Mouse (Mus musculus) kidney, postnatal 10 days (tissue): ENCODE results near the gene Fdx1l.

Experiments used
- DNase-seq: peaks from one replicate; pipeline ENCODE4 v3.0.0; 2021; ENCODE audit warnings: mixed read lengths

The Fdx1l gene

DNA sequence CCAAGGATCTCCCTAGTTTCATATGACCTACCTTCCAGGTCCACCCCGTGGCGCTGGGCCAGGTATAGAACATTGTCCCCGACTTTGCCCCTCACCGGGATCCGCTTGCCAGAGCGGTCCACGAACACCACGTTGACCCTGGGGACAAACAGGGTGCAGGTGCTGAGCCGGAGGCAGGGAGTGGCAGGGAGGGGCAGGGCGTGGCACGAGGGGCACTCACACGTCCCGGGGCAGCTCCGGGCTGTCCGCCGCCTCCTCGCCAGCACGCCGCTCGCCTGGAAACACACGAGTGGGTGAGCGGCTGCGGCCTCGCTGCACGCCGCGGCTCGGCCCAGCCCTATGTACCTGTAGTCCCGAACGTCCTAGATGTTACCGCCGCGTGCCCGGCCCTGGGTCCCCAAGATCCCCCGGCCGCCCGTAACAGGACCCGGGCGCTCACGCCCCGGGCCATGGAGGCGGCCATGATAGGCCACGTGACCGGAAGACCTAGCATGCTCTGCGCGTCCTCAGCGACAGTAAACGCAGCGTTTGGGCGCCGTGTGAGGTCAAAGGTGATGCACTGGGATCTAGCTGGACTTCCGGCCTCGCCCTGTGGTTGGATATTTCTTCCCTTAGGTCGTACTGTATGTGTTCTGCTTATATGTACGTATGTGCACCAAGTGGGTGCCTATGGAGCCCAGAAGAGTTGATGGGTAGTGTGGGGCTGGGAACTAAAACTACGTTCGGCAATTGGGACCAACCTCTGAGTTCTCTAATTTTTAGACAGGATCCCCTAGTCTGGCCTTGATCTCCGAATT lies at the start of gene Fdx1l, which contains the start of gene Gm49373:
Gene Fdx1l (minus strand): TSS at position 571 of the 797 bp plus-strand sequence.
Gene Gm49373 (minus strand): TSS at position 53 of the 797 bp plus-strand sequence.
- DNase-seq, result peak; percentile 94

DNA sequence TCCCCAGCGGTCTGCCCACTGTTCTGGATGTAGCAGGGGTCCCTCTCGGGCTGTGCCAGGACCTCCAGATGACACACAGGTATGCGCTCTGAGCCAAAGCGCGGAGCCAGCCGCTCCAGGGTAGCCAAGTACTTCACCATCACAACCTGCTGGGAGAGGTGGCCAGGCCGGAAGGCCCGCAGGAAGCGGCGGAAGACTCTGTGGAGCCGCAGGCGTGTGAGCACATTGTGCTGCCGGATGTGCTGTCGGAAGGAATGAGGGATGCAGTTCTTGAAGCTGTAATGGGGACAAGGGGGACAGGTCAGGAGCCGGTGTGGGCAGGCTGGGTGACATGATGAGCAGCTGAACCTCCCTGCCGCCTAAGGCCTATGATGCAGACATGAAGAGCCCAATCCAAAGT lies 48.1 kb upstream of the Fdx1l start:
- DNase-seq, result peak; percentile 35

DNA sequence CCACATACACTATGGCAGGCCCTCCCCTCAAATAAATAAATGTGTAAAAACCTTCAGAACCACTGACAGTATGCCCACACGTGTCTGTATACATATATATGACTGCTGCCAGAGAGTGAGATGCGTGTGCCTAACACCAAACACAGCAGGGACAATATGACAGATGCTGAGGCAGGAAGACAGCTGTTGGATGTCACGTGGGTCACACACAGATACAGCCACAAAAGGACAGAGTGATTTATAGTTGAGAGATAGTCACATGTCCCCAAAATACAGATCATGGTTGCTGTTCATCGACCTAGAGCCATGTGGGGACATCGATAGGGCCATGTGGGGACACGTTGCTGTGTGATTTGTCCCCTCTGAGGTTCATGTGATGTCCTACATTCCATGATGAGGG lies 43.7 kb upstream of the Fdx1l start:
- no peak for DNase-seq

DNA sequence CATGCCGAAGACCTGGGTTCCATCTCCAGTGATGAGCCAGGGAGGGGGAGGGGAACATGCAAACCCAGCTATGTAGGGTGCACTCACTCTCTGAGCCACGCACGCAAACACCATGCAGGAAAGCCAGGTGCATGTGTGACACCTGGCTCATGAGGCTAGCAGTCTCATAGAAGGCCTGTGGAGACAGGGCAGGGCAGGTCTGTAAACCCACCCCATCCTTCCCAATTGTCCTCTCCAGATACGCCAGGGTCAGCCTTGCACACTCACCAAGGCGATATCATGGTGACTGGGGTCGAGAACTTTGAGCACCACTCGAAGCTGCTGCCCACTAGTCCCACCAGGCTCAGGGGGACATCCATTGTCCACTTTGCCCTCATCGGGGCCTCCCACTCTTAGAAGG lies 41.7 kb upstream of the Fdx1l start:
- no peak for DNase-seq

DNA sequence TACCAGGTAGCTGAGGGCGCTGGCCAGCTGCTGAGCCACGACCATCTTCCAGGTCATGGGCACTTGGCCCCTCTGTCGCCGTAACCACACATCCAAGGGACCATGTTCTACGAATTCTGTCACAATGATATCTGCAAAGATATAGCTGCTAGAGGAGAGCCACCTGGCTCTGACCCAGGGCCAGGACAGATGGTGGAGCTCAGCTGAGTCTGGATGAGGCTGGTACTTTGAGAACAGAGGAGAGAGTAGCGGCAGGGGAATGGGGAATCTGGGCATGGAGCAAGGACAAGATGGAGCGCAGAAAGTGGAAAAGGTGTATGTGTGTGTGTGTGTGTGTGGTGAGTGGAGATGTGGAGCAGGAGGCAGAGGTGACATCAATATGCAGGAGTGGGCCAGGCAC lies 40.8 kb upstream of the Fdx1l start:
- DNase-seq, result no peak

DNA sequence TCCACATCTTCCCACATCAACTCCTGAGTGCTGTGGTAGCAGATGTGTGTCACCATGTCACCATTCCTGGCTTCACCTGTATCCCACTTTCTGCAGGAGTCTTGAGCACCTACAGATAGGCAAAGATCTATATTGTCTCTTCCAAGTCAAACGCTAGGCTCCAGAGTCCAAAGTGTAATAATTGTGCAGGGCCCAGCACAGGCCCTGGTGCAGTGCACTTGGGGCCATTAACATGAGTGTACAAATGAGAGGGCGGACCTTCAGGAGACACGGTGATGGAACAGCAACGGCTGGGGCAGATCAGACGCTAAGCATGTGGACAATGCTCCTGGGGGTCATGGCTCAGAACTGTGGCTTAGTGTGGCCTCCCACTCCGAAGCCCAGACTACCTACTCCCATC lies 40.3 kb upstream of the Fdx1l start:
- DNase-seq, result no peak

DNA sequence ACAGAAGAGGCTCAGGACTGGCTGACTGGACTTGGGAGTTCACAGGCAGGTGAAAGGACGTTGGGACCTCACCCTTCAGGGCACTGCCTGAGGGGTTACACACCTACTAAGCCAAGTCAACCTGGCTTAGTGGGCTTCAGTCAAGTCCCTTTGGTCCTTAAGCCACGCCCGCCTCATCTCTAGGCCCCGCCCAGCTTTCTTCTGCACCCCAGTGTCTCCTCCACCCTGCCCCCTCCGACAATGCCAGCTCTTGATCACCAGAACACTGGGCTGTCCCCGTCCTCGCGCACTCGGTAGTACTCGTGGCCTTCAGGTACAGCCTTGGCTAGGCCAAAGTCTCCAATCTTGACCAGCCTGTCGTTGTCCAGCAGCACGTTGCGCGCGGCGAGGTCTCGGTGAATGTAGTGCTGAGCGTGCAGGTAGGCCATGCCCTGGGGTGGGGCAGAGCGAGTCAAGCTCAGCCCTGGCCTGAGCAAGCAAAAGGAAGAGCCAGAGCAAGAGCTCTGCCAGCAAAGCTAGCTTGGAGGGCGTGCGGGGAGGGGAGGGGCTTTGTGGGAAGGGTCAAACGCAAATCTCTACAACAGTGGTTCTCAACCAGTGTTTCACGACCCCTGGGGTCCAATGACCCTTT lies 34.3 kb upstream of the Fdx1l start:
- DNase-seq, result no peak

DNA sequence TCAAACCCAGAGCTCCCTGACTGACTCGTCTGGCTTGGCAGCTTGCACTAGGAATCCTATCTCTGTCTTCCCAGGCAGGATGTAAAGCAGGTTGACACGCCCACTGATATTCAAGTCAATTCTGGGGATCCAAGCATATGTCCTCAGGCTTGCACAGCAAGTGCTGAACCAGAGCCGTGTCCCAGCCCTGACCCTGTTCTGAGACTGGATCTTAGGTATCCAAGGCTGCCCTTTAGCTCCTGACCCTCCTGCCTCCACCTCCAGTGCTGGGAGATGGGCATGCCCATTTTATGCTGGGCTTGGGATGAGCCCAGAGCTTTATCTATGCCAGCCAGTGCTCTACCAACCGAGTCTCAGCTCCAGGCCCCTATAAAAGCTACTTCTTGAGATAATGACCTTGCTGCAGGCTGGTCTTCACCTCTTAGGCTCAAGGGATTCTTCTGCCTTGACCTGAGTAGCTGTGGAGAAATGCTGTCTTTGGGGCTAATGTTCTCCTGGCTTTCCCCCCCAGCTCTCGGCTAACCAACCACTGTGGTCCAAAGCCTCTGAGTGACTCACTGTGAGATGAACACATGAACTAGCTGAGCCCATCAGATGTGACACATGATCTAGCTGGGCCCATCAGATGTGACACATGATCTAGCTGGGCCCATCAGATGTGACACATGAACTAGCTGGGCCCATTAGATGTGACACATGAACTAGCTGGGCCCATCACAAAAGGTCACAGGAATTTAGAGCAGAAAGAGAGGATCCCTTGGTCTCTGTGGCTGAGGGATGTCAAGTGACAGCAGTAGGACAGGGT lies 32.5 kb upstream of the Fdx1l start:
- no peak for DNase-seq

DNA sequence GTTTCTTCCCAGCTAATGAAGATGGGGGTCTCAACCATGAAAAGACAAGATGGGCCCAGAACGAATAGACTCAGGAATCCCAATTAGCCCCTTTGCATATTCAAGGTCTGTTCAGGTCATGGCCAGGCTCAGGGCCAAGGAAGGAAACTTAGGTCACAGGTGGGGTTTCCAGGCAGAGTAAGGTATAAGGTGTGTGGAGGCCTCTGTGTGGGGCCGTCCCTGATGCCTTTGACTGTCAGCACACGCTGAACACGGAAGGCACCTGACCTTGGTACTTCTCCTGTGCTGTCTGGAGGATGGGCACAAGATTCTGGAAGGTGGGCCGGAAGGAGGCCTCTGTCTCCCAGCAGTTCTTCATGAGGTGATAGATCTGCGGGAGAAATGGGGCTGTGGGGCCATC lies 31.4 kb upstream of the Fdx1l start:
- no peak for DNase-seq

DNA sequence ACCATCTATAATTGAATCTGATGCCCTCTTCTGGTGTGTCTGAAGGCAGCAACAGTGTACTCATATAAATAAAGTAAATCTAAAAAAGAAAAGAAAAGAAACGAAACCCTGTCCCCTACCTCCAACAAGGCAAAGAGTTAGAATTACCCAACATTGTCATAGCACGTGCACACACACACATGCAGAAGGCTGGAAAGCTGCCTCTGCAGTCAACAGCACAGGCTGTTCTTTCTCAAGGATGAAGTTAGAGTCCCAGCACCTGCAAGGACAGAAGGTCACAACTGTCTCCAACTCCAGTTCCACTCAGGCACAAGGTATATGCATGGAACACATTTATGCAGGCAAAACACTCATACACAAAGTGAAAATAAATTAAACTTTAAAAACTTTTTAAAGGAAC lies 28.7 kb upstream of the Fdx1l start:
- DNase-seq, result no peak

DNA sequence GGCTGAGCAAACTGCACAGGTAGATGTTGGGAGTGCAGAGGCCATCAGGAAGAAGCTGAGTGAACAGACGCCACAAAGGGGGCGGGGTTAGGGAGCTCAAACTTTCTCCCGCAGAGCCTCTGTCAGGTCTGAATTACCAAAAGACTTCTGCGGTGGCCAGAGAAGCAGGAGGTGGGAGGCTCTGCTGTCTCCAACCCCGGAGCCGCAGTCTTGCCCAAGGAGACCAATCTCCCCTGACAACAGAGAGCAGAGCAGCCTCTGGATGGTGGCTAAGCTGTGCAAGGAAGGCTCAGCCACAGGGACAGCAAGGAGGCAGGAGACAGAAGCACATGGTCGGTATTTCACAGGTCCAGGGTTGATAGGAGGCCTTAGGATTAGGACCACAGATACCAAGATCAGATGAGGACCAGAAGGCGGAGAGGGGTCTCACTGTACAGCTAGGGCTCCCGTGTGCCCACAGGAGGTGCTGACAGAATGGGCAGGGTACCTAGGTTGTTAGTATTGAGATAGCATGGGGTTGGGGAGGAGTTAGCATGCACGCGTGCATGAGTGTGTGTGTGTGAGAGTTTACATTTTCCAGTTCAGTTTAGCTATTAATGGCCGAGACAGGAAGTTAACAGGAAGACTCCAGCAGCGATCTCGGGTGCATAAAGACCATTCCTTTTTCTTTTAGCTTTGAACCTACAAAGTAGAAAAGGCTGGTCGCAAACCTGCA lies 27.2 kb upstream of the Fdx1l start:
- DNase-seq, result no peak

DNA sequence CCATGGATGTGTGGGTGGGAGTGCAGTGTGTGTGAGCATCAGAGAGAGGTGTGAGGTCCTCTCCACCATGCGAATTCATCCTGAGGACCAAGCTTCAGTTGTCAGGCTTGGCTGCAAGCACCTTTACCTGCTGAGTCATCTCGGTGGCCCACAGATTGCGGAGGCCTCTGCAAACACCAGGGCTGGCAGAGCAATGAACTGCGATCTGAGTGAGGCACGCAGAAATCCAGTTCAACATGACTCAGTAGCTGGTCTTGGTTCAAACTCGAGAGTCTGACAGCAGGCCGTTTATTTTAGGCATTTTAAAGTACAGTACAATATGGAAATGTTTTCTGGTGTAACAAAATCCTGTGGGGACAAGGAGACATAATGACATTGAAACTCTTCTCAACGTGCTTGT lies 24.4 kb upstream of the Fdx1l start:
- no peak for DNase-seq

DNA sequence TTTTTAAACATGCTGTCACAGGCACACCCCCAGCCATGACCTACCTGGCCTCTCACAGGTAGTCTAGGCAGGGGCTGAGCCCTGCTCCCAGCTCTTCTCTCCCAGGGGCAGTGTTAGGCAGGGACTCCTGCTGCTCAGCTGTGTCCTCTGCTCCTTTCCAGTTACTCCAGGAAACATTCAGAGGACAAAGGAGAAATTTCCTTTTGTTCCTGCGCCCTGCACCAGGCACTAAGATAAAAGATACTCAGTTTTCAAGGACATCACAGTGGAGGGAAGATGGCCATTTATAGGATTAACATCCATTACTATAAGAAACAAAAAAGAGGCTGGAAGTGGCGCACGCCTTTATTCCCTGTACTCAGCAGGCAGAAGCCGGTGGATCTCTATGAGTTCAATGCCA lies 22.5 kb upstream of the Fdx1l start:
- no peak for DNase-seq

DNA sequence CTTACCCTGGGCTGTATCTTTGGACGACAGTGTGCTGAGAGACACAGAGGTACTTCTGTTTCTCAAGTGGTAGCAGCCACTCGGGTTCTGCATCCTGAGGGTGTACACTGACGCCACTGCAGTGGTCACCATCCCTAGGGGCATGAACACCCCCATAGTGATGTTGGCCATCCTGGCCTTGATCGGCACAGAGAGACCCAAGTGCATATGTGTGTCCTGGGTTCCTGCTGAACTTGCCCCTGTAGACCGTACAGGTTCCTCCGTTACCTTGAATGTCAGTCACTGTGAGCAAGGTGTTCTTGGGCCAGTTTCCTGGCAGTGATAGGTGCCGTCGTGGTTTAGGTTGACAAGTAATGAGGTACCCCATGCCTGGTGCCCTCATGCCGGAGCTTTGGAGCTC lies 20.0 kb upstream of the Fdx1l start:
- no peak for DNase-seq

DNA sequence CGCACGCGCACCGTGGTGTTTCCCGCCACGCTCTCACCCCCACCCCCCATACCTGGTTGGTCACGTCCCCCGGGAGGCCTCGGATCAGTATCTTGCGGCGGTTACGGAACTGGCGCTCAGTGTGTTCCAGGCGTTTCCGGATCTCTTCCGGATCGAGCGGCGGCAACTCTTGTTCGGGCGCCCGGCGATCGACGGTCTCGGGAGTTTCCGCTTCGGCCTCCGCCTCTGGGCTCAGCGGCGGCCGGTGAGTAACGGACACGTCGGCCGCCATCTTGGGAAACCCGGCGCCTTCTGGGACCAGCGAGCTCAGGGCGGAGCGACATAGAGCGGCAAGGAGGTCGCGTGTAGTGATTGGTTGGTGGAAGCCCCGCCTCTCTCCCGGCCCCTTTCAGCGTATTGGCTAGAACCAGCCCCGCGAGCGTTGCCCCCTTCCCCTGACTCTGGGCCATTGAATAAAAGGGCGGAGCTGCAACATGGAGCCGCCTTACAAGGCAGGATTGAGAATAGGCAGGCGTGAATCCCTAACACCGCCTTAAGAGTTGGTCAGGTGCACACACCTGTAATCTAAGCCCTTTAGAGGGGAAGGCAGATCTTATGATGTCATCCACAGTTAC lies 18.4 kb upstream of the Fdx1l start, which contains the start of the genes Gm38431 and Raver1:
Gene Gm38431 (minus strand): TSS at position 291 of the 614 bp plus-strand sequence.
Gene Raver1 (minus strand): TSS at position 302 of the 614 bp plus-strand sequence.
- DNase-seq, result peak; percentile 99

DNA sequence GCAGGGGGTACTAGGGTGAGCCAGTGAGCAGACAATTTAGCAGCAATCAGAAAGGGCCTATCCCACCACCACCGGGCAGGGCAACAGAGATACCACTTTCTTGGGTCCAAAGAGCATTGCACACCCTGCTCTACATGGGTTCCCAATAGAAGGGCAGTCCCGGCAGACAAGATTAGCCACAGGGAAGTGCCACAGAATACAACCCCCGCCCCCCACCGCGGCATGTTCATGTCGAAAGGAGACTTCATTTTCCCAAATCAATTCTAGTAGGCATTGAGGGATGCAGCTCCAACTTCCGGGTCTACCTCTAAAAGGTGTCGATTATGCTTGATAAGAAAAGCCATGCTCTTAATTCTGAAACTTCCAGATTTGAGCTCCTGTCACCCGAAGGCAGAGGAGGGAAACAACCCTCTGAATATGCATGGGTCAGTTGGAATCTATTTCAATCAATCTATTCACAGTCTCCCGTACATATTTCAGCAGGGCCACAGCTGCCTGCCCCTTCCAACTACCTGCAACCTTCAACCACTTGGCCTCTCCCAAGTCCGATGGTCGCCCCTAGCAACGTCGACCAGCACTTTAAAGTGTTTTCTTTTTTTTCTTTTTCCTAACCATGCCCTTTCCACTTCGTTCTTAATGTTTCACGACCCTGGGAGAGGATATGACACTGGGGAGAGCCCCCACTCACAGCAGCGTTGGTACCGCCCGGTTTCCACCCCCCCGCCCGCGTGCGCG lies 17.7 kb upstream of the Fdx1l start:
- no peak for DNase-seq

DNA sequence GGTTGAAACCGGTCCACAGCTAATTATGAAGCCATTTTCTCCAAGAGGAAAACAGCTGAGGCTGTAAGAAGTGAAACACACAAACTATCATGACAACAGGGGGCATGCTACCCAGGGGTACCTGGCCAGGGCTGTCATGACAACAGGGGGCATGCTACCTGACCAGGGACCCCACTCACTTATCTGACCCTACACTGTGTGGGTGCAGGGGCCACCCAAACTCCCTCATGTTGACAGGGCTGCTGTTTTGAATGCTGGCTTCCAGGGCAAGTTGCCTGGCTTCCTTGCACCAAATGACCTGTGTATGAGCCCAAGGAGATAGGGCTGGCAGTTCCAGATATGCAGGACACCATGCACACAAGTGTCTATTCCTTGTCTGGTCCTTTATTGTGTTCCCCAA lies 17.1 kb upstream of the Fdx1l start:
- DNase-seq, result no peak

DNA sequence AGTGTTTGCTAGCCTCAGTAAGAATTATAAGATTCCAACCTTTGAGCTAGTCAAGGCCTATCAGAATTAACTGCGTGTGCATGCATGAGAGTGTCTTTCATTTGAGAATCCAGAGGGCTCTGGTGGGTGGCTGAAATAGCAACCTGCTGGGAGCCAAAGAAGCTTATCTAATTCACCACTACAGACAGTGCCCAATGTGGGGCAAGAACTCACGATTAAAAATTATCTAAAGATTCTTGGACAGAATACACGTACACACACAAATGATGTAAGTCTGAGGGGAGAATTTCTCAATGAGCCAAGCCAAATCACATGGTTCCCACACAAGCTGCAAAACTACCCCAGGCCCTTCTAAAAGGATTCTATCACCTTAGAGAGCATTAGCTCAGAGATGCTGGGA lies 9.9 kb upstream of the Fdx1l start:
- no peak for DNase-seq

DNA sequence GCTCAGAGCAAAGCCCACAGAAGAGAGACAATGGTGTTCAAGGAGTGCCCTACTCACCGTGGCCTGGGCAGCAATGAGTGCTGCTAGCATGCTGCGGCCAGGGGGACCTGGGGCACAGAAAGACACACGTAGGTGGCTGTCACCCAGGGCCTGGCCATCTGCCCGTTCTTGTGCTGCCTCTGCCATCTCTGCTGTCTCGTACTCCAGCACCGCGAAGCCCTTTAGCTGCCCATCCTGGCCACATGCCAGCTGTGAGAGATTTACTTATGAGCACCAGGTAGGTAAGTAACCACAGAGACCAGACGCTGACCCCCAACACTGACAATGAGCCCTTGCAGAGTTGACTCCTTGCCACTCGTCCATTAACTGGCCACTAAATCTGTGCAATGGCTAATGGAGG lies 7.7 kb upstream of the Fdx1l start:
- no peak for DNase-seq

DNA sequence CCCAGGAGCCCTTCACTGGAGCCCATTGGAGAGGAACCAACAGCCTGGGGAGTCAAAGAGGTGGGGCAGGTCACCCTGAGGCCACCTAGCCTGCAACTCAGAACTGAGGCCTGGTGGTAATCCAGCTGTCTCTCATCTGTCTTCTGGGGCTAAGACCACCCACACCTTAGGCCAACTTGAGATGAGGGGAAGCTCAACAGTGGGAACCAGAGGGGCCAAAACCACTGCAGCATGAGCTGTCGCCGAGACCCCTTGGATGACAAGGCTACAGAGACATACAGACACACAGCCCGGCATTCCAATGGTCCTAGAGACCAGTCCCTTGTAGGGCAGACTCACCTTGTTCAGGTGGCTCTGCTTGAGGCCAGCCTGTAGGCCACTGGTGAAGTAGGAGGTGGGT lies 2.2 kb upstream of the Fdx1l start:
- DNase-seq, result no peak

DNA sequence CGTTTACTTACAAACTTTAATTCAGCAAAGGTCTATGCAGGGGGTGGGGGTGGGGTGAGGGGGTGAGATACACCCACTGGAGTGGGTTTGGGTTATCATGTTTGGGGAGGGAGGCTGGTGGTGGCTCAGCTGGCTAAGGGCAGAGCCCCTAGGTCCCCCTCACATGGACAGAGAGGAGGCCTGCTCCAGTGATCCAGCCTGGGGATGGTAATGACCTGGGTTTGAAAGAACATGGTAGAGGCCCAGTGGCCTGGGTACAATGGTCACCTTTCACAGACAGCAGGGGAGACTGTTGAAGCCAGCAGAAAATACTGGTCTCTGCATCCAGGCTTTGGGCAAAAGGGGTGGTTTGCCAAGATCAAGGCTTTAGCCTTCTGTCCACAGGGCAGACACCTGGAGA lies 759 bp upstream of the Fdx1l start:
- DNase-seq, result no peak

DNA sequence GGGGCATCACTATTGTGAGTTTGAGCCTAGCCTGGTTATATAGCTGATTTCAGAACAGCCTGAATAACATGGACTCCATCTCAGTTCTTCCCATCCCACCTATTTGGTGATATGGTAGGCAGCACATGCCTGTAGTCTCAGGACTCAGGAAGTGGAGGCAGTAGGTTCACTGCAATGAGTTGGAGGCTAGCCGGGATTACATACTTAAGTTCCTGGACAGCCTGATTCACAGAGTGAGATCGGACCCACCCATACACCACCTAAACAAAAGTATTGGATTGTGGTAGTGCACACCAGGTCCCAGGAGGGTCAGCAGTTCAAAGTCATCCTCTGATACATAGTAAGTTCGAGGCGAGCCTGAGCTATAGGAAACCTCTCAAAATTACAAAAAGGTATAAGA lies 773 bp downstream of the Fdx1l start:
- no peak for DNase-seq
